Mouse (Mus musculus) adrenal gland, postnatal 14 days (tissue): ENCODE data around the gene Ppp4r4. TPM values are rescaled to one million over a fixed set of nuclear protein-coding genes. Genes with fewer than 3 reads are reported as not detected.
"Not testable (repeated sequence)": the region's sequence is repeated elsewhere in the genome, so short reads cannot be mapped to it uniquely, and the experiment has no call there.

Experiments
- DNase-seq: peaks from one replicate; pipeline ENCODE4 v3.0.0; 2021; ENCODE audit warnings: mixed read lengths
- long read RNA-seq, 2 experiments: library from polyadenylated mRNA; stranded (forward); transcript quantifications; one replicate each; pipeline ENCODE4 v2.0.0; 2021
- total RNA-seq: library from RNA; stranded (reverse); gene quantifications from 2 replicates; pipeline ENCODE4 v1.2.3, GENCODE M21; 2021

Ppp4r4 gene
- total RNA-seq: 2.9 and 3.2 TPM in 2 replicates
- long read RNA-seq, experiment 1, partial matches to known transcripts: 1 of 2 reads
- long read RNA-seq, experiment 1, other reads (novel, unspliced or antisense): 1 of 2 reads
- long read RNA-seq, experiment 2, partial matches to known transcripts: 0 of 1 reads
- long read RNA-seq, experiment 2, other reads (novel, unspliced or antisense): 0 of 1 reads

GRCm38 (mm10) chr12:103532020-103532648 is at the start of gene Ppp4r4:
Gene Ppp4r4 (plus strand): TSS chr12:103532283.
- peak; percentile 98 for DNase-seq

- peak; percentile 34 for DNase-seq
Measured at GRCm38 (mm10) chr12:103482781-103483180, 49.3 kb upstream of the Ppp4r4 start.

GRCm38 (mm10) chr12:103484200-103484972 is 47.7 kb upstream of the Ppp4r4 start:
- not testable (repeated sequence) for DNase-seq

GRCm38 (mm10) chr12:103486726-103487125 is 45.4 kb upstream of the Ppp4r4 start:
- DNase-seq: peak; percentile 39

- DNase-seq: peak; percentile 49
Measured at GRCm38 (mm10) chr12:103487276-103487675, 44.8 kb upstream of the Ppp4r4 start.

- DNase-seq: no peak
Measured at GRCm38 (mm10) chr12:103487750-103488149, 44.3 kb upstream of the Ppp4r4 start.

GRCm38 (mm10) chr12:103491091-103491730 is 40.9 kb upstream of the Ppp4r4 start:
- no peak for DNase-seq

GRCm38 (mm10) chr12:103492767-103493166 is 39.3 kb upstream of the Ppp4r4 start:
- peak; percentile 83 for DNase-seq

- peak; percentile 72 for DNase-seq
Measured at GRCm38 (mm10) chr12:103494486-103494885, 37.6 kb upstream of the Ppp4r4 start.

GRCm38 (mm10) chr12:103498768-103499167 is 33.3 kb upstream of the Ppp4r4 start:
- no peak for DNase-seq

GRCm38 (mm10) chr12:103499261-103499660 is 32.8 kb upstream of the Ppp4r4 start:
- no peak for DNase-seq

- DNase-seq: peak; percentile 33
Measured at GRCm38 (mm10) chr12:103503300-103503699, 28.8 kb upstream of the Ppp4r4 start.

GRCm38 (mm10) chr12:103504402-103504801 is 27.7 kb upstream of the Ppp4r4 start:
- no peak for DNase-seq

- no peak for DNase-seq
Measured at GRCm38 (mm10) chr12:103508346-103508745, 23.7 kb upstream of the Ppp4r4 start.

GRCm38 (mm10) chr12:103509893-103510292 is 22.2 kb upstream of the Ppp4r4 start:
- no peak for DNase-seq

GRCm38 (mm10) chr12:103511586-103511985 is 20.5 kb upstream of the Ppp4r4 start:
- no peak for DNase-seq

- DNase-seq: no peak
Measured at GRCm38 (mm10) chr12:103513039-103513438, 19.0 kb upstream of the Ppp4r4 start.

- peak; percentile 23 for DNase-seq
Measured at GRCm38 (mm10) chr12:103513451-103513871, 18.6 kb upstream of the Ppp4r4 start.

- no peak for DNase-seq
Measured at GRCm38 (mm10) chr12:103514354-103514753, 17.7 kb upstream of the Ppp4r4 start.

- no peak for DNase-seq
Measured at GRCm38 (mm10) chr12:103515638-103516037, 16.4 kb upstream of the Ppp4r4 start.

GRCm38 (mm10) chr12:103518640-103519039 is 13.4 kb upstream of the Ppp4r4 start:
- no peak for DNase-seq

GRCm38 (mm10) chr12:103530596-103530995 is 1.5 kb upstream of the Ppp4r4 start:
- no peak for DNase-seq
